Mouse (Mus musculus): Measurements from ENCODE around the gene 9130213A22Rik. TPM values are rescaled to one million over a fixed set of nuclear protein-coding genes. Genes with fewer than 3 reads are reported as not detected.

The 9130213A22Rik gene
- total and polyA plus RNA-seq, 3 experiments, result 0.08 to 0.26 TPM; not detected in 1

GRCm38 (mm10) chr11:69086390-69086789 lies 36.0 kb downstream of the 9130213A22Rik start:
- no peak for DNase-seq (ENCODE audit: low read depth, low spot score)
- TF ChIP-seq ZKSCAN1 (IDR thresholded peaks at IDR 0.05; ENCODE audit: low read depth, low read length), result no peak
- no peak for TF ChIP-seq ZMIZ1 (IDR thresholded peaks at IDR 0.05; ENCODE audit: low read depth, low read length)
- no peak for TF ChIP-seq HCFC1 (IDR thresholded peaks at IDR 0.05; ENCODE audit: low read depth, low read length)
- no peak for TF ChIP-seq RCOR1 (IDR thresholded peaks at IDR 0.05; ENCODE audit: low read depth, low read length)
- TF ChIP-seq ETS1 (IDR thresholded peaks at IDR 0.05; ENCODE audit: low read depth, low read length), result no peak
- no peak for TF ChIP-seq ELF1 (IDR thresholded peaks at IDR 0.05; ENCODE audit: low read depth, low read length)
- TF ChIP-seq MAZ (IDR thresholded peaks at IDR 0.05; ENCODE audit: low read depth, low read length), result no peak
- TF ChIP-seq MAX (IDR thresholded peaks at IDR 0.05; ENCODE audit: low read length), result no peak
- TF ChIP-seq TBP (IDR thresholded peaks at IDR 0.05; ENCODE audit: low read depth, low read length), result no peak
- TF ChIP-seq TAL1 (IDR thresholded peaks at IDR 0.05; ENCODE audit: low read length), result no peak
- no peak for TF ChIP-seq USF2 (IDR thresholded peaks at IDR 0.05; ENCODE audit: borderline replicate concordance in 1 of 2, insufficient read depth in 1 of 2, low read depth in 1 of 2, low read length in 2 of 2)
- no peak for TF ChIP-seq ZNF384 (IDR thresholded peaks at IDR 0.05; ENCODE audit: low read depth, low read length)
- TF ChIP-seq CHD1 (IDR thresholded peaks at IDR 0.05; ENCODE audit: low read depth, low read length), result no peak
- no peak for TF ChIP-seq RAD21 (IDR thresholded peaks at IDR 0.05; ENCODE audit: low read depth, low read length)
- no peak for TF ChIP-seq MYB (IDR thresholded peaks at IDR 0.05; ENCODE audit: low read depth, low read length)
- TF ChIP-seq GABPA (IDR thresholded peaks at IDR 0.05; ENCODE audit: low read depth, low read length), result no peak
- TF ChIP-seq TCF12 (IDR thresholded peaks at IDR 0.05; ENCODE audit: low read depth, low read length), result no peak
- no peak for TF ChIP-seq USF1 (IDR thresholded peaks at IDR 0.05; ENCODE audit: low read depth, low read length)
- TF ChIP-seq JUND (IDR thresholded peaks at IDR 0.05; ENCODE audit: low read depth, low read length), result no peak

DNA sequence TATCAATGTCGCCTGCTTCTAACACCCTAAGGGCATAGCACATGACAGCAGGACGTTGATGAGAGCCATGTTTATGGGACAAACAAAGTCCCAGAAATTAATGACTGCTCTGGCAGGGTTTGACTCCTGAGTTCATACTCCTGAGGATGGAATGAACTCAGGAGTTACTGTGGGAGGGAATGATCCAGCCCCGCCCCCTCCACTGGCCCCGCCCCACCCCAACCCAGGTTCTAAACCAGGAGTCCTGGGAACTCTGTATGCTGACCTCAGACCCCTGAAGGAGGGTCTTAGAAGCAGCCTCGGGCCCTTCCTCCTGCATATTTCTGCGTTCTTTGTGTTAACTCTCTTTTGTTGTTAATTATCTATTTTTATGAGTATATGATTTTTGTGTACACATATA lies 36.8 kb downstream of the 9130213A22Rik start:
- Histone ChIP-seq H3K27ac (ENCODE audit: control insufficient read depth, low read depth, low read length) (no peak overlapping the region), H3K4me1 (ENCODE audit: control insufficient read depth in 1 of 2, insufficient read depth in 2 of 2, low read length in 2 of 2) (peaks cover 3 to 16% of the 10 kb centered on the region in 2 experiments; a peak in 3 of 4 replicates), H3K4me3 (ENCODE audit: control insufficient read depth in 1 of 2, insufficient read depth in 1 of 2, low read depth in 2 of 2, low read length in 2 of 2) (no peak overlapping the region), H3K36me3 (ENCODE audit: control insufficient read depth in 1 of 2, insufficient read depth in 2 of 2, low read length in 2 of 2) (peaks cover 2 to 5% of the 10 kb centered on the region in 2 experiments; a peak in 2 of 4 replicates), H3K9me3 (replicated peaks; ENCODE audit: insufficient read depth, low read length) (no peaks in the 10 kb centered on the region), H3K9ac (ENCODE audit: control insufficient read depth, low read depth, low read length, poor library complexity, severe bottlenecking) (no peak overlapping the region), H3K79me2 (ENCODE audit: control insufficient read depth, insufficient read depth, low read length, poor library complexity) (peaks cover 17% of the 10 kb centered on the region), H3K27me3 (ENCODE audit: control insufficient read depth in 1 of 2, insufficient read depth in 2 of 2, low read length in 2 of 2) (no peaks in the 10 kb centered on the region; a peak in 3 of 4 replicates)
- no peak for TF ChIP-seq POLR2AphosphoS5 (IDR thresholded peaks at IDR 0.05; ENCODE audit: borderline replicate concordance, low read depth, low read length)
- TF ChIP-seq SIN3A (IDR thresholded peaks at IDR 0.05; ENCODE audit: low read length), result no peak
- TF ChIP-seq GABPA (IDR thresholded peaks at IDR 0.05; ENCODE audit: low read depth, low read length), result no peak
- no peak for TF ChIP-seq RAD21 (IDR thresholded peaks at IDR 0.05; ENCODE audit: low read depth, low read length)
- no peak for TF ChIP-seq E2F4 (IDR thresholded peaks at IDR 0.05; ENCODE audit: borderline replicate concordance, low read depth, low read length)
- TF ChIP-seq MXI1 (IDR thresholded peaks at IDR 0.05; ENCODE audit: low read depth, low read length), result no peak
- no peak for TF ChIP-seq USF2 (IDR thresholded peaks at IDR 0.05; ENCODE audit: borderline replicate concordance in 1 of 2, insufficient read depth in 1 of 2, low read depth in 1 of 2, low read length in 2 of 2)
- TF ChIP-seq MEF2A (IDR thresholded peaks at IDR 0.05; ENCODE audit: extremely low read depth, insufficient replicate concordance, low read depth, low read length, poor library complexity, severe bottlenecking), result no peak
- no peak for DNase-seq (ENCODE audit: low read depth, low spot score)

More at GRCm38 (mm10) chr11:69086390-69086789, 36.0 kb downstream of the 9130213A22Rik start:
- Histone ChIP-seq H3K79me2 (ENCODE audit: control insufficient read depth, insufficient read depth, low read length, poor library complexity) (peaks cover 17% of the 10 kb centered on the region), H3K9ac (ENCODE audit: control insufficient read depth, low read depth, low read length, poor library complexity, severe bottlenecking) (no peak overlapping the region), H3K4me3 (ENCODE audit: control insufficient read depth in 1 of 2, insufficient read depth in 1 of 2, low read depth in 2 of 2, low read length in 2 of 2) (no peak overlapping the region), H3K27ac (ENCODE audit: control insufficient read depth, low read depth, low read length) (no peak overlapping the region), H3K36me3 (ENCODE audit: control insufficient read depth in 1 of 2, insufficient read depth in 2 of 2, low read length in 2 of 2) (peaks cover 4 to 5% of the 10 kb centered on the region in 2 experiments; a peak in 2 of 4 replicates), H3K27me3 (ENCODE audit: control insufficient read depth in 1 of 2, insufficient read depth in 2 of 2, low read length in 2 of 2) (no peaks in the 10 kb centered on the region; a peak in 3 of 4 replicates), H3K9me3 (replicated peaks; ENCODE audit: insufficient read depth, low read length) (no peaks in the 10 kb centered on the region), H3K4me1 (ENCODE audit: control insufficient read depth in 1 of 2, insufficient read depth in 2 of 2, low read length in 2 of 2) (peaks cover 3 to 16% of the 10 kb centered on the region in 2 experiments; a peak in 3 of 4 replicates)

Data from MEL (cell line).